Mouse (Mus musculus): Measurements from ENCODE around the gene Zc2hc1b. TPM values are rescaled to one million over a fixed set of nuclear protein-coding genes. Genes with fewer than 3 reads are reported as not detected.

The Zc2hc1b gene
- not detected in 2 replicates for total RNA-seq (2014; rRNA removed; ENCODE audit: low replicate concordance)
- not detected in 2 replicates for polyA plus RNA-seq (2015; fragmentation: Nextera tagmentation; extraction: Ambion mirVana)

GRCm38 (mm10) chr10:13177973-13178624, at the start of gene Zc2hc1b:
TSS of gene Zc2hc1b (minus strand) at chr10:13178023.
- no peak for TF ChIP-seq EP300 (IDR thresholded peaks at IDR 0.05; ENCODE audit: low read depth)
- no peak for TF ChIP-seq CTCF (IDR thresholded peaks at IDR 0.05; ENCODE audit: low read depth)
- H3K4me1 ChIP-seq (ENCODE audit: control insufficient read depth, insufficient read depth): no peaks in the 10 kb centered on the region
- H3K9me3 ChIP-seq (replicated peaks; ENCODE audit: control insufficient read depth, low read length): no peaks in the 10 kb centered on the region
- H3K4me2 ChIP-seq (ENCODE audit: low read depth, low read length): no peak within 1 kb of the TSS
- no peak within 1 kb of the TSS for H3K27ac ChIP-seq (ENCODE audit: low read depth)
- no peak within 1 kb of the TSS for H3K4me3 ChIP-seq (ENCODE audit: low read depth, low read length)
- WGBS: 67% methylated on average over 7 of the region's 7 CpGs
- H3K27me3 ChIP-seq (ENCODE audit: control insufficient read depth, insufficient read depth, low read length): no peaks in the 10 kb centered on the region
- H3K9ac ChIP-seq (replicated peaks; ENCODE audit: low read depth, low read length): no peak within 1 kb of the TSS
- DNase-seq (ENCODE audit: low spot score) (no peak), ATAC-seq (ENCODE audit: insufficient read depth, low read depth) (no peak)
- peaks cover 63% of the 10 kb centered on the region for H3K36me3 ChIP-seq (replicated peaks; ENCODE audit: control insufficient read depth, insufficient read depth, low read length)

GRCm38 (mm10) chr10:13225377-13226063, 47.7 kb upstream of the Zc2hc1b start:
- no peak for ATAC-seq (ENCODE audit: insufficient read depth, low read depth)
- no peak for DNase-seq (ENCODE audit: low spot score)
- WGBS: 85% methylated on average over 7 of the region's 7 CpGs
- no peak overlapping the region for H3K9ac ChIP-seq (replicated peaks; ENCODE audit: low read depth, low read length)
- TF ChIP-seq EP300 (IDR thresholded peaks at IDR 0.05; ENCODE audit: low read depth): no peak
- no peak for TF ChIP-seq CTCF (IDR thresholded peaks at IDR 0.05; ENCODE audit: low read depth)
- no peaks in the 10 kb centered on the region for H3K27me3 ChIP-seq (ENCODE audit: control insufficient read depth, insufficient read depth, low read length)
- H3K4me3 ChIP-seq (ENCODE audit: low read depth, low read length): no peak overlapping the region
- no peak overlapping the region for H3K4me2 ChIP-seq (ENCODE audit: low read depth, low read length)
- peaks cover 79% of the 10 kb centered on the region for H3K36me3 ChIP-seq (replicated peaks; ENCODE audit: control insufficient read depth, insufficient read depth, low read length)
- no peak overlapping the region for H3K27ac ChIP-seq (ENCODE audit: low read depth)
- no peaks in the 10 kb centered on the region for H3K9me3 ChIP-seq (replicated peaks; ENCODE audit: control insufficient read depth, low read length)
- H3K4me1 ChIP-seq (ENCODE audit: control insufficient read depth, insufficient read depth): no peaks in the 10 kb centered on the region

DNA sequence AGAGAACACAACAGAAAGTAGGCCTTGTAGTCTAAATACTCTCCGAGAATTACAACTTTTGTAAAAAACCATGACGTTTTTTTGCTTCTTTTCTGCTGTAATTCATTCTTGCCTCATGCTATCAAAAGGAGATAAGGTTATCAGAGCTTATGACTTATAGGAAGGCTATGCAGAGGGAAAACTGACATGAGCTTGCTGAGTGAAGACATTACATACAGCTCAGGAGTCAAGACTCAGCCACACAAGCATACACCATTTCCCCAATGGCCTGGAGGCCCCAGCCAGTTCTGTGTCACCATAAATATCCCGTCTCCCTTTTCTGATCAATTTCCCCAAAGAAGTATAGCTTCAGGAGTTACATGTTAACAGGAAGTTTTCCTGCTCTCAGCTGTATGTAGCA, 44.3 kb upstream of the Zc2hc1b start:
- ATAC-seq (ENCODE audit: insufficient read depth, low read depth): no peak
- Histone ChIP-seq H3K27ac (ENCODE audit: low read depth) (no peak overlapping the region), H3K27me3 (ENCODE audit: control insufficient read depth, insufficient read depth, low read length) (no peaks in the 10 kb centered on the region), H3K4me3 (ENCODE audit: low read depth, low read length) (no peak overlapping the region), H3K9me3 (replicated peaks; ENCODE audit: control insufficient read depth, low read length) (no peaks in the 10 kb centered on the region), H3K4me1 (ENCODE audit: control insufficient read depth, insufficient read depth) (no peaks in the 10 kb centered on the region), H3K4me2 (ENCODE audit: low read depth, low read length) (no peak overlapping the region), H3K36me3 (replicated peaks; ENCODE audit: control insufficient read depth, insufficient read depth, low read length) (peaks cover 75% of the 10 kb centered on the region), H3K9ac (replicated peaks; ENCODE audit: low read depth, low read length) (no peak overlapping the region)
- no peak for TF ChIP-seq EP300 (IDR thresholded peaks at IDR 0.05; ENCODE audit: low read depth)
- TF ChIP-seq CTCF (IDR thresholded peaks at IDR 0.05; ENCODE audit: low read depth): no peak
- no peak for DNase-seq (ENCODE audit: low spot score)
- WGBS: 61% methylated on average over 3 of the region's 3 CpGs

DNA sequence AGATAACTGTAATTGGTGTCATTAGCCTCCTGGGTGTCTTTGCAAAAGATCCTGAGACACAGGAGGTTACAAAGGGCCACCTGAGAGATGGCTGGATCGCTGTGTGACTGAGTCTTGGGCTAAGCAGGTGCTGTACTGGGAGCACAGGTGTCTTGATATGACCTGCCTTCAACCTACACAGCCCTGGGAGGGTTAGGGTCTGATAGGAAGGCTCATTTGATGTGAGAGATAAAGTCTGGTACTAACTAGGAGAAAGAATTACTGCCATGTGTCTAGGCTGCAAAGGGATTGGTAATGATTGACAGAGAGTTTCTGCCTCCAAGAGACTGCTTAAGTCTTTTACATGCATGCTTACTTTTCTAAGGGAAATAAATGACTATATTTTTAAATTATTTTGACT, 42.2 kb upstream of the Zc2hc1b start:
- ATAC-seq (ENCODE audit: insufficient read depth, low read depth) (no peak), DNase-seq (ENCODE audit: low spot score) (no peak)
- Histone ChIP-seq H3K9me3 (replicated peaks; ENCODE audit: control insufficient read depth, low read length) (no peaks in the 10 kb centered on the region), H3K36me3 (replicated peaks; ENCODE audit: control insufficient read depth, insufficient read depth, low read length) (peaks cover 69% of the 10 kb centered on the region), H3K4me2 (ENCODE audit: low read depth, low read length) (no peak overlapping the region), H3K27ac (ENCODE audit: low read depth) (no peak overlapping the region), H3K4me3 (ENCODE audit: low read depth, low read length) (no peak overlapping the region), H3K9ac (replicated peaks; ENCODE audit: low read depth, low read length) (no peak overlapping the region), H3K4me1 (ENCODE audit: control insufficient read depth, insufficient read depth) (no peaks in the 10 kb centered on the region), H3K27me3 (ENCODE audit: control insufficient read depth, insufficient read depth, low read length) (no peaks in the 10 kb centered on the region)
- WGBS: 81% methylated on average over 1 of the region's 1 CpGs
- no peak for TF ChIP-seq EP300 (IDR thresholded peaks at IDR 0.05; ENCODE audit: low read depth)

- Histone ChIP-seq H3K27me3 (ENCODE audit: control insufficient read depth, insufficient read depth, low read length) (no peaks in the 10 kb centered on the region), H3K36me3 (replicated peaks; ENCODE audit: control insufficient read depth, insufficient read depth, low read length) (peaks cover 40% of the 10 kb centered on the region), H3K4me2 (ENCODE audit: low read depth, low read length) (peak overlapping the region; percentile 26; the same call in 1 of the 2 replicates), H3K4me1 (ENCODE audit: control insufficient read depth, insufficient read depth) (peaks cover 25% of the 10 kb centered on the region), H3K9me3 (replicated peaks; ENCODE audit: control insufficient read depth, low read length) (no peaks in the 10 kb centered on the region), H3K9ac (replicated peaks; ENCODE audit: low read depth, low read length) (no peak overlapping the region), H3K4me3 (ENCODE audit: low read depth, low read length) (no peak overlapping the region), H3K27ac (ENCODE audit: low read depth) (no peak overlapping the region)
- TF ChIP-seq CTCF (IDR thresholded peaks at IDR 0.05; ENCODE audit: low read depth): no peak
- no peak for TF ChIP-seq EP300 (IDR thresholded peaks at IDR 0.05; ENCODE audit: low read depth)
- ATAC-seq (ENCODE audit: insufficient read depth, low read depth) (no peak), DNase-seq (ENCODE audit: low spot score) (no peak)
- WGBS: 22% methylated on average over 12 of the region's 12 CpGs
Observed at GRCm38 (mm10) chr10:13213956-13214355, 36.1 kb upstream of the Zc2hc1b start.
